Mouse (Mus musculus) midbrain, embryonic 16.5 days (tissue): ENCODE data around the gene Mmp24. TPM values are rescaled to one million over a fixed set of nuclear protein-coding genes. Genes with fewer than 3 reads are reported as not detected.
"Not testable (repeated sequence)": the region's sequence is repeated elsewhere in the genome, so short reads cannot be mapped to it uniquely, and the experiment has no call there.

Experiments
- ATAC-seq: fragments of 200-750 bp; cut with Nextera tagmentation; 2 replicates; pipeline ENCODE4 v1.8.0; 2017; ENCODE audit warnings: moderate TSS enrichment
- H3K27ac ChIP-seq: fragments of 300-500 bp; sonication (generic); 2 replicates; pipeline ENCODE4 v1.5.1; 2014; ENCODE audit warnings: mild to moderate bottlenecking, low read length, mixed read lengths
- H3K27me3 ChIP-seq: fragments of 300-500 bp; sonication (generic); 2 replicates; pipeline ENCODE4 v1.6.1; 2014; ENCODE audit warnings: low read depth, low read length, mixed read lengths; ENCODE audit not compliant: control insufficient read depth, insufficient read depth
- H3K36me3 ChIP-seq: fragments of 300-500 bp; sonication (generic); 2 replicates; pipeline ENCODE4 v1.6.1; 2014; ENCODE audit warnings: mild to moderate bottlenecking, low read length, moderate library complexity, mixed read lengths; ENCODE audit not compliant: control insufficient read depth, insufficient read depth
- H3K4me1 ChIP-seq: fragments of 300-500 bp; sonication (generic); 2 replicates; pipeline ENCODE4 v1.6.1; 2014; ENCODE audit warnings: mild to moderate bottlenecking, low read length, mixed read lengths; ENCODE audit not compliant: control insufficient read depth, insufficient read depth
- H3K4me2 ChIP-seq: fragments of 300-500 bp; sonication (generic); 2 replicates; pipeline ENCODE4 v1.6.1; 2014; ENCODE audit warnings: mild to moderate bottlenecking, low read length, mixed read lengths
- H3K4me3 ChIP-seq: fragments of 300-500 bp; sonication (generic); 2 replicates; pipeline ENCODE4 v1.5.1; 2014; ENCODE audit warnings: low read depth, mild to moderate bottlenecking, low read length, moderate library complexity, mixed read lengths
- H3K9ac ChIP-seq: fragments of 300-500 bp; sonication (generic); 2 replicates; pipeline ENCODE4 v1.6.1; 2014; ENCODE audit warnings: low read depth, low read length, mixed read lengths
- H3K9me3 ChIP-seq: fragments of 300-500 bp; sonication (generic); replicated peaks from 2 replicates; pipeline ENCODE4 v1.6.1; 2014; ENCODE audit warnings: mild to moderate bottlenecking, low read length, mixed read lengths; ENCODE audit not compliant: control insufficient read depth, poor library complexity, severe bottlenecking
- WGBS: fragments of 180-500 bp; shearing (Covaris S2); extraction: QIAGEN DNeasy Blood & Tissue Kit; methylation state at CpG from one replicate; pipeline ENCODE4 v1.1.7; 2014; 5-methylcytosine and 5-hydroxymethylcytosine counted together
- polyA plus RNA-seq: library from polyadenylated mRNA; unstranded; fragments of >200 nt; fragmentation: Nextera tagmentation; extraction: Ambion mirVana; gene quantifications from 2 replicates; pipeline ENCODE4 v1.2.1, GENCODE M21; 2015

The Mmp24 gene
- polyA plus RNA-seq, 1 experiment from 2014 or later = 16.7 TPM

- Histone ChIP-seq H3K4me2 (peak within 1 kb of the TSS; percentile 82), H3K4me1 (peaks cover 22% of the 10 kb centered on the region), H3K9ac (peak within 1 kb of the TSS; percentile 66), H3K27ac (peak within 1 kb of the TSS; percentile 87), H3K9me3 (no peaks in the 10 kb centered on the region), H3K4me3 (peak within 1 kb of the TSS; percentile 94), H3K27me3 (no peaks in the 10 kb centered on the region), H3K36me3 (peaks cover 9% of the 10 kb centered on the region; the same call in 1 of the 2 replicates)
- peak; percentile 94 for ATAC-seq
- 2% methylated on average over 27 of the region's 27 CpGs for WGBS
Observed at GRCm38 (mm10) chr2:155826630-155827424, 51.7 kb downstream of the Mmp24 start, which contains the start of gene Eif6. Eif6 (minus strand) TSS chr2:155826925.

GRCm38 (mm10) chr2:155830841-155831240 is 55.7 kb downstream of the Mmp24 start:
- H3K27ac ChIP-seq = no peak overlapping the region
- H3K4me2 ChIP-seq = no peak overlapping the region
- 90% methylated on average over 8 of the region's 8 CpGs for WGBS
- no peaks in the 10 kb centered on the region for H3K27me3 ChIP-seq
- no peaks in the 10 kb centered on the region for H3K9me3 ChIP-seq
- no peak overlapping the region for H3K4me3 ChIP-seq
- H3K9ac ChIP-seq = no peak overlapping the region
- H3K36me3 ChIP-seq = no peaks in the 10 kb centered on the region
- no peak for ATAC-seq
- H3K4me1 ChIP-seq = peaks cover 12% of the 10 kb centered on the region

- Histone ChIP-seq H3K36me3 (no peaks in the 10 kb centered on the region), H3K4me3 (no peak overlapping the region), H3K27ac (no peak overlapping the region), H3K9ac (no peak overlapping the region), H3K4me2 (no peak overlapping the region), H3K9me3 (no peaks in the 10 kb centered on the region), H3K27me3 (no peaks in the 10 kb centered on the region), H3K4me1 (peaks cover 11% of the 10 kb centered on the region)
- ATAC-seq = no peak
- 67% methylated on average over 9 of the region's 9 CpGs for WGBS
Observed at GRCm38 (mm10) chr2:155831302-155831701, 56.2 kb downstream of the Mmp24 start.

- H3K4me3 ChIP-seq, H3K27ac ChIP-seq, H3K9ac ChIP-seq, ATAC-seq, H3K4me2 ChIP-seq, H3K36me3 ChIP-seq, H3K9me3 ChIP-seq, H3K27me3 ChIP-seq: not testable (repeated sequence)
- H3K4me1 ChIP-seq = peaks cover 11% of the 10 kb centered on the region
- 71% methylated on average over 1 of the region's 1 CpGs for WGBS
Observed at GRCm38 (mm10) chr2:155832087-155832486, 56.9 kb downstream of the Mmp24 start.

GRCm38 (mm10) chr2:155834732-155835131 is 59.6 kb downstream of the Mmp24 start, which contains the start of gene Fam83c:
Fam83c (minus strand) TSS chr2:155834854.
- Histone ChIP-seq H3K9ac (no peak within 1 kb of the TSS), H3K9me3 (no peaks in the 10 kb centered on the region), H3K4me2 (no peak within 1 kb of the TSS), H3K27me3 (no peaks in the 10 kb centered on the region), H3K36me3 (no peaks in the 10 kb centered on the region), H3K4me1 (no peaks in the 10 kb centered on the region), H3K4me3 (no peak within 1 kb of the TSS), H3K27ac (no peak within 1 kb of the TSS)
- no peak for ATAC-seq
- 67% methylated on average over 9 of the region's 9 CpGs for WGBS

GRCm38 (mm10) chr2:155837961-155838360 is 62.8 kb downstream of the Mmp24 start:
- Histone ChIP-seq H3K9ac (no peak overlapping the region), H3K4me1 (no peaks in the 10 kb centered on the region), H3K36me3 (no peaks in the 10 kb centered on the region), H3K4me2 (no peak overlapping the region), H3K27me3 (no peaks in the 10 kb centered on the region), H3K4me3 (no peak overlapping the region), H3K27ac (no peak overlapping the region), H3K9me3 (no peaks in the 10 kb centered on the region)
- 80% methylated on average over 3 of the region's 3 CpGs for WGBS
- no peak for ATAC-seq

GRCm38 (mm10) chr2:155838961-155839360 is 63.8 kb downstream of the Mmp24 start:
- Histone ChIP-seq H3K36me3 (no peaks in the 10 kb centered on the region), H3K4me3 (no peak overlapping the region), H3K27ac (no peak overlapping the region), H3K27me3 (no peaks in the 10 kb centered on the region), H3K4me1 (no peaks in the 10 kb centered on the region), H3K9me3 (no peaks in the 10 kb centered on the region), H3K4me2 (no peak overlapping the region), H3K9ac (no peak overlapping the region)
- 91% methylated on average over 4 of the region's 4 CpGs for whole genome bisulfite sequencing
- no peak for ATAC-seq

- H3K9me3 ChIP-seq = no peaks in the 10 kb centered on the region
- peaks cover 18% of the 10 kb centered on the region for H3K36me3 ChIP-seq
- no peaks in the 10 kb centered on the region for H3K4me1 ChIP-seq
- no peak overlapping the region for H3K9ac ChIP-seq
- H3K27ac ChIP-seq = no peak overlapping the region
- H3K27me3 ChIP-seq = no peaks in the 10 kb centered on the region
- ATAC-seq = no peak
- WGBS = 91% methylated on average over 8 of the region's 8 CpGs
- H3K4me2 ChIP-seq = no peak overlapping the region
- no peak overlapping the region for H3K4me3 ChIP-seq
Observed at GRCm38 (mm10) chr2:155846930-155847329, 71.8 kb downstream of the Mmp24 start.

GRCm38 (mm10) chr2:155848291-155848690 is 73.1 kb downstream of the Mmp24 start:
- H3K9me3 ChIP-seq = no peaks in the 10 kb centered on the region
- ATAC-seq = no peak
- no peak overlapping the region for H3K9ac ChIP-seq
- H3K36me3 ChIP-seq = peaks cover 18% of the 10 kb centered on the region
- H3K4me1 ChIP-seq = no peaks in the 10 kb centered on the region
- no peak overlapping the region for H3K4me3 ChIP-seq
- H3K4me2 ChIP-seq = no peak overlapping the region
- H3K27me3 ChIP-seq = no peaks in the 10 kb centered on the region
- no peak overlapping the region for H3K27ac ChIP-seq
- 30% methylated on average over 6 of the region's 6 CpGs for WGBS
